Mouse (Mus musculus): ENCODE measurements around the gene Elmo3.

GRCm38 (mm10) chr8:105278911-105279334 lies 26.5 kb upstream of the Elmo3 start:
- TF ChIP-seq CTCF (IDR thresholded peaks at IDR 0.05; ENCODE audit: low read depth): peak; percentile 45
- no peak for TF ChIP-seq EP300 (IDR thresholded peaks at IDR 0.05; ENCODE audit: low read depth)
